Mouse (Mus musculus) MEL (cell line): ENCODE data around the gene Shtn1. TPM values are rescaled to one million over a fixed set of nuclear protein-coding genes. Genes with fewer than 3 reads are reported as not detected.

Experiments used
- DNase-seq: peaks from one replicate; pipeline ENCODE4 v3.0.0; 2011; ENCODE audit warnings: low read depth, low spot score
- H3K27ac ChIP-seq: 2 replicates; pipeline ENCODE4 v1.5.1; 2012; ENCODE audit warnings: low read depth, mild to moderate bottlenecking, control low read depth, low read length, moderate library complexity; ENCODE audit not compliant: control insufficient read depth
- H3K27me3 ChIP-seq, 2 experiments: fragments of 150-350 bp in 1 of 2; sonication (generic) in 1 of 2; 2 replicates each; pipeline ENCODE4 v1.6.1; 2012; ENCODE audit warnings: low read length in 2 of 2, mild to moderate bottlenecking in 2 of 2, improper control_type of control experiment in 1 of 2, moderate library complexity in 1 of 2; ENCODE audit not compliant: insufficient read depth in 2 of 2, control insufficient read depth in 1 of 2
- H3K36me3 ChIP-seq, 2 experiments: 2 replicates each; pipeline ENCODE4 v1.6.1; 2012 to 2014; ENCODE audit warnings: low read length in 2 of 2, improper control_type of control experiment in 1 of 2, inconsistent platforms in 1 of 2, mild to moderate bottlenecking in 1 of 2; ENCODE audit not compliant: insufficient read depth in 2 of 2, control insufficient read depth in 1 of 2
- H3K4me1 ChIP-seq, 2 experiments: fragments of 150-350 bp in 1 of 2; sonication (generic) in 1 of 2; 2 replicates each; pipeline ENCODE4 v1.6.1; 2012; ENCODE audit warnings: low read length in 2 of 2, improper control_type of control experiment in 1 of 2, mild to moderate bottlenecking in 1 of 2; ENCODE audit not compliant: insufficient read depth in 2 of 2, control insufficient read depth in 1 of 2
- H3K4me3 ChIP-seq, 2 experiments: fragments of 150-350 bp in 1 of 2; sonication (generic) in 1 of 2; 2 replicates each; pipeline ENCODE4 v1.5.1; 2012; ENCODE audit warnings: low read depth in 2 of 2, low read length in 2 of 2, mild to moderate bottlenecking in 2 of 2, moderate library complexity in 2 of 2, control low read depth in 1 of 2, improper control_type of control experiment in 1 of 2; ENCODE audit not compliant: control insufficient read depth in 1 of 2, insufficient read depth in 1 of 2
- H3K79me2 ChIP-seq: 2 replicates; pipeline ENCODE4 v1.6.1; 2012; ENCODE audit warnings: mild to moderate bottlenecking, low read length, moderate library complexity; ENCODE audit not compliant: control insufficient read depth, poor library complexity, insufficient read depth
- H3K9ac ChIP-seq: 2 replicates; pipeline ENCODE4 v1.6.1; 2012; ENCODE audit warnings: low read depth, mild to moderate bottlenecking, control low read depth, low read length, moderate library complexity; ENCODE audit not compliant: control insufficient read depth, poor library complexity, severe bottlenecking
- H3K9me3 ChIP-seq: fragments of 150-350 bp; sonication (generic); replicated peaks from 2 replicates; pipeline ENCODE4 v1.6.1; 2012; ENCODE audit warnings: mild to moderate bottlenecking, low read length, improper control_type of control experiment, moderate library complexity; ENCODE audit not compliant: insufficient read depth
- BHLHE40 ChIP-seq: IDR thresholded peaks from 2 replicates; pipeline ENCODE4 v1.6.1; 2012; ENCODE audit warnings: low read depth, mild to moderate bottlenecking, inconsistent platforms, low read length, improper control_type of control experiment, borderline replicate concordance
- CHD1 ChIP-seq: IDR thresholded peaks from 2 replicates; pipeline ENCODE4 v1.6.1; 2012; ENCODE audit warnings: low read depth, mild to moderate bottlenecking, inconsistent platforms, low read length, improper control_type of control experiment
- CHD2 ChIP-seq: IDR thresholded peaks from 2 replicates; pipeline ENCODE4 v1.6.1; 2011; ENCODE audit warnings: low read length, improper control_type of control experiment
- CTCF ChIP-seq, 3 experiments: IDR thresholded peaks in 2 of 3; conservative IDR thresholded peaks in 1 of 3; 2 replicates each; pipeline ENCODE4 v1.5.1; 2011 to 2012; ENCODE audit warnings: low read length in 3 of 3, low read depth in 2 of 3, mild to moderate bottlenecking in 2 of 3, improper control_type of control experiment in 1 of 3, inconsistent platforms in 1 of 3, mixed read lengths in 1 of 3, moderate library complexity in 1 of 3; ENCODE audit not compliant: control insufficient read depth in 1 of 3, insufficient read depth in 1 of 3, poor library complexity in 1 of 3, severe bottlenecking in 1 of 3
- E2F4 ChIP-seq: IDR thresholded peaks from 2 replicates; pipeline ENCODE4 v1.6.1; 2011; ENCODE audit warnings: low read depth, low read length, improper control_type of control experiment, borderline replicate concordance
- GABPA ChIP-seq: IDR thresholded peaks from 2 replicates; pipeline ENCODE4 v1.6.1; 2012; ENCODE audit warnings: low read depth, mild to moderate bottlenecking, inconsistent platforms, low read length, improper control_type of control experiment, moderate library complexity
- JUND ChIP-seq: IDR thresholded peaks from 2 replicates; pipeline ENCODE4 v1.6.1; 2011; ENCODE audit warnings: low read depth, mild to moderate bottlenecking, improper control_type of control experiment, low read length
- KAT2A ChIP-seq: conservative IDR thresholded peaks from 2 replicates; pipeline ENCODE4 v1.6.1; 2012; ENCODE audit warnings: low read depth, low read length, improper control_type of control experiment, inconsistent platforms
- MAZ ChIP-seq: IDR thresholded peaks from 2 replicates; pipeline ENCODE4 v1.6.1; 2012; ENCODE audit warnings: low read depth, mild to moderate bottlenecking, inconsistent platforms, low read length, improper control_type of control experiment
- MEF2A ChIP-seq: IDR thresholded peaks from 2 replicates; pipeline ENCODE4 v1.6.1; 2014; ENCODE audit warnings: low read depth, mild to moderate bottlenecking, inconsistent platforms, low read length, improper control_type of control experiment; ENCODE audit not compliant: poor library complexity, insufficient replicate concordance, severe bottlenecking; ENCODE audit errors: extremely low read depth
- MXI1 ChIP-seq: IDR thresholded peaks from 2 replicates; pipeline ENCODE4 v1.6.1; 2011; ENCODE audit warnings: mild to moderate bottlenecking, low read depth, low read length, improper control_type of control experiment
- MYC ChIP-seq: IDR thresholded peaks from 2 replicates; pipeline ENCODE4 v1.6.1; 2011; ENCODE audit warnings: low read depth, mild to moderate bottlenecking, low read length, improper control_type of control experiment, moderate library complexity
- NELFE ChIP-seq: IDR thresholded peaks from 2 replicates; pipeline ENCODE4 v1.6.1; 2011; ENCODE audit warnings: low read depth, low read length, improper control_type of control experiment
- NRF1 ChIP-seq: IDR thresholded peaks from 2 replicates; pipeline ENCODE4 v1.6.1; 2014; ENCODE audit warnings: low read depth, mild to moderate bottlenecking, inconsistent platforms, low read length, improper control_type of control experiment, moderate library complexity; ENCODE audit not compliant: poor library complexity, insufficient read depth, severe bottlenecking
- POLR2A ChIP-seq, 2 experiments: IDR thresholded peaks; 2 replicates each; pipeline ENCODE4 v1.6.1; 2011 to 2012; ENCODE audit warnings: low read length in 2 of 2, mild to moderate bottlenecking in 2 of 2, control low read depth in 1 of 2, improper control_type of control experiment in 1 of 2, low read depth in 1 of 2, moderate library complexity in 1 of 2; ENCODE audit not compliant: control insufficient read depth in 1 of 2, insufficient read depth in 1 of 2, poor library complexity in 1 of 2
- RAD21 ChIP-seq: IDR thresholded peaks from 2 replicates; pipeline ENCODE4 v1.6.1; 2011; ENCODE audit warnings: mild to moderate bottlenecking, low read depth, low read length, improper control_type of control experiment
- RCOR1 ChIP-seq: IDR thresholded peaks from 2 replicates; pipeline ENCODE4 v1.6.1; 2012; ENCODE audit warnings: low read depth, mild to moderate bottlenecking, inconsistent platforms, low read length, improper control_type of control experiment
- SMC3 ChIP-seq: IDR thresholded peaks from 2 replicates; pipeline ENCODE4 v1.6.1; 2011; ENCODE audit warnings: low read depth, low read length, improper control_type of control experiment
- USF2 ChIP-seq, 2 experiments: IDR thresholded peaks; 2 replicates each; pipeline ENCODE4 v1.6.1; 2011 to 2012; ENCODE audit warnings: improper control_type of control experiment in 2 of 2, low read length in 2 of 2, borderline replicate concordance in 1 of 2, inconsistent platforms in 1 of 2, low read depth in 1 of 2, mild to moderate bottlenecking in 1 of 2; ENCODE audit not compliant: insufficient read depth in 1 of 2
- ZC3H11A ChIP-seq: IDR thresholded peaks from 2 replicates; pipeline ENCODE4 v1.6.1; 2012; ENCODE audit warnings: low read depth, mild to moderate bottlenecking, inconsistent platforms, low read length, improper control_type of control experiment
- ZKSCAN1 ChIP-seq: IDR thresholded peaks from 2 replicates; pipeline ENCODE4 v1.6.1; 2012; ENCODE audit warnings: low read depth, mild to moderate bottlenecking, inconsistent platforms, low read length, improper control_type of control experiment, moderate library complexity
- polyA plus RNA-seq, 2 experiments: library from polyadenylated mRNA; stranded (reverse) in 1 of 2; unstranded in 1 of 2; fragments of >175 nt in 1 of 2; fragments of >200 nt in 1 of 2; gene quantifications; 2 replicates each; pipeline versions ENCODE4 v1.2.1 to v1.2.4; 2012; ENCODE audit warnings: low replicate concordance in 2 of 2, low read depth in 1 of 2; ENCODE audit not compliant: insufficient read length in 2 of 2, insufficient read depth in 1 of 2, missing spikeins in 1 of 2
- total RNA-seq: library from RNA; depleted of rRNA; stranded (reverse); fragments of 300-350 nt; gene quantifications from 2 replicates; pipeline ENCODE4 v1.2.3, GENCODE M21; 2012

The Shtn1 gene
- total and polyA plus RNA-seq, 3 experiments: 0.17 TPM; not detected in 2

GRCm38 (mm10) chr19:59029011-59029410 lies 46.9 kb downstream of the Shtn1 start:
- Histone ChIP-seq H3K4me1 (no peaks in the 10 kb centered on the region), H3K4me3 (no peak overlapping the region), H3K9ac (no peak overlapping the region), H3K36me3 (no peaks in the 10 kb centered on the region), H3K27ac (no peak overlapping the region), H3K79me2 (no peaks in the 10 kb centered on the region), H3K27me3 (peaks cover 2% of the 10 kb centered on the region in 2 experiments; a peak in 3 of 4 replicates), H3K9me3 (no peaks in the 10 kb centered on the region)
- no peak for TF ChIP-seq NELFE
- TF ChIP-seq RCOR1: no peak
- TF ChIP-seq GABPA: no peak
- no peak for TF ChIP-seq ZKSCAN1
- no peak for TF ChIP-seq CHD2
- TF ChIP-seq BHLHE40: no peak
- TF ChIP-seq POLR2A (IDR thresholded peaks at IDR 0.05; ENCODE audit: control insufficient read depth in 1 of 2, insufficient read depth in 1 of 2, low read depth in 1 of 2, low read length in 2 of 2, poor library complexity in 1 of 2): no peak
- TF ChIP-seq JUND: no peak
- no peak for TF ChIP-seq CHD1
- no peak for TF ChIP-seq SMC3
- TF ChIP-seq MAZ: no peak
- DNase-seq: no peak

GRCm38 (mm10) chr19:59028130-59028529 lies 47.8 kb downstream of the Shtn1 start:
- H3K4me1 ChIP-seq: no peaks in the 10 kb centered on the region
- H3K27ac ChIP-seq: no peak overlapping the region
- DNase-seq: no peak
- no peaks in the 10 kb centered on the region for H3K36me3 ChIP-seq
- no peak overlapping the region for H3K9ac ChIP-seq
- H3K9me3 ChIP-seq: no peaks in the 10 kb centered on the region
- H3K79me2 ChIP-seq: no peaks in the 10 kb centered on the region
- H3K27me3 ChIP-seq: peaks cover 0 to 2% of the 10 kb centered on the region in 2 experiments; a peak in 2 of 4 replicates
- no peak overlapping the region for H3K4me3 ChIP-seq
- TF ChIP-seq MXI1: no peak
- no peak for TF ChIP-seq ZC3H11A
- no peak for TF ChIP-seq NRF1
- TF ChIP-seq SMC3: no peak
- TF ChIP-seq POLR2A (IDR thresholded peaks at IDR 0.05; ENCODE audit: control insufficient read depth in 1 of 2, insufficient read depth in 1 of 2, low read depth in 1 of 2, low read length in 2 of 2, poor library complexity in 1 of 2): no peak
- no peak for TF ChIP-seq JUND
- TF ChIP-seq KAT2A: no peak
- no peak for TF ChIP-seq CTCF (IDR thresholded peaks at IDR 0.05 in 2 of 3, conservative IDR thresholded peaks at IDR 0.05 in 1 of 3; ENCODE audit: control insufficient read depth in 1 of 3, insufficient read depth in 1 of 3, low read depth in 2 of 3, low read length in 3 of 3, poor library complexity in 1 of 3, severe bottlenecking in 1 of 3)
- no peak for TF ChIP-seq USF2 (IDR thresholded peaks at IDR 0.05; ENCODE audit: borderline replicate concordance in 1 of 2, insufficient read depth in 1 of 2, low read depth in 1 of 2, low read length in 2 of 2)
- no peak for TF ChIP-seq E2F4
- TF ChIP-seq BHLHE40: no peak
- TF ChIP-seq MYC: no peak
- no peak for TF ChIP-seq RAD21
- TF ChIP-seq CHD2: no peak
- TF ChIP-seq GABPA: no peak
- no peak for TF ChIP-seq MEF2A
- TF ChIP-seq RCOR1: no peak
